Mouse (Mus musculus) kidney, adult 2 months (tissue): ENCODE measurements around the gene Vmn1r193.

ENCODE experiments used
- CTCF ChIP-seq: fragments of 200-500 bp; conservative IDR thresholded peaks from 2 replicates; pipeline ENCODE4 v1.5.1; 2011; ENCODE audit warnings: low read depth, mild to moderate bottlenecking, control low read depth, low read length, moderate library complexity, mixed read lengths; ENCODE audit not compliant: insufficient read depth, insufficient read length
- POLR2A ChIP-seq: fragments of 200-500 bp; IDR thresholded peaks from one replicate; pipeline ENCODE4 v1.6.1; 2011; ENCODE audit warnings: low read depth, low read length, control low read depth

GRCm38 (mm10) chr13:22190385-22190784 lies 32.6 kb downstream of the Vmn1r193 start:
- TF ChIP-seq CTCF (no peak), POLR2A (no peak)
